Mouse (Mus musculus): ENCODE results near the gene Dnajb2. TPM values are rescaled to one million over a fixed set of nuclear protein-coding genes. Genes with fewer than 3 reads are reported as not detected.
A peak's percentile ranks its signal among the peaks of the same experiment; 100 is the strongest.

Gene Dnajb2
- total and polyA plus RNA-seq, 3 experiments, result 6.8 to 15.2 (median 13.8) TPM

- in situ Hi-C loops (cut with MboI; ENCODE audit: low pct_ligation_motif_present, low pct_unique_long_range_greater_than_20kb, low sequenced_read_pairs) (no loop called here), dilution Hi-C loops (cut with MboI; ENCODE audit: extremely low pct_ligation_motif_present, extremely low pct_unique_long_range_greater_than_20kb, low sequenced_read_pairs) (no loop called here)
- Histone ChIP-seq H3K9ac (ENCODE audit: insufficient read depth, low read depth) (peak overlapping the region; percentile 75; the same call in 1 of the 2 replicates), H3K79me2 (replicated peaks; ENCODE audit: control insufficient read depth, extremely low read depth, insufficient read depth, poor library complexity, severe bottlenecking) (peaks cover 10% of the 10 kb centered on the region), H3K4me3 (replicated peaks in 1 of 3; ENCODE audit: low read depth in 2 of 3, low read length in 2 of 3, poor library complexity in 1 of 3) (no peak overlapping the region), H3K4me2 (ENCODE audit: insufficient read depth, low read depth, poor library complexity, severe bottlenecking) (peak overlapping the region; percentile 55), H3K27ac (ENCODE audit: insufficient read depth, low read depth) (no peak overlapping the region), H3K36me3 (replicated peaks in 1 of 2; ENCODE audit: control insufficient read depth in 1 of 2, insufficient read depth in 1 of 2, low read length in 1 of 2) (no peaks in the 10 kb centered on the region), H3K4me1 (ENCODE audit: control insufficient read depth in 1 of 2, insufficient read depth in 2 of 2) (peaks cover 15 to 35% of the 10 kb centered on the region in 2 experiments), H3K9me3 (replicated peaks; ENCODE audit: low read length) (peaks cover 2% of the 10 kb centered on the region), H3K27me3 (replicated peaks) (peaks cover 4% of the 10 kb centered on the region)
- TF ChIP-seq RCOR1 (conservative IDR thresholded peaks at IDR 0.05; ENCODE audit: low read depth, low read length) (no peak), CHD2 (IDR thresholded peaks at IDR 0.05; ENCODE audit: low read length) (peak; percentile 73), IRF4 (IDR thresholded peaks at IDR 0.05; ENCODE audit: low read depth, low read length) (0 out of 2 replicates have a peak, but pooled peaks have one; percentile 7)
- no peak for DNase-seq (ENCODE audit: extremely low read depth)
Observed at GRCm38 (mm10) chr1:75222926-75223325, 13.3 kb upstream of the Dnajb2 start.

- TF ChIP-seq RCOR1 (conservative IDR thresholded peaks at IDR 0.05; ENCODE audit: low read depth, low read length) (no peak), UBTF (IDR thresholded peaks at IDR 0.05; ENCODE audit: low read depth, low read length) (no peak), IRF4 (IDR thresholded peaks at IDR 0.05; ENCODE audit: low read depth, low read length) (peak; percentile 84), MEF2A (IDR thresholded peaks at IDR 0.05; ENCODE audit: borderline replicate concordance, low read depth, low read length) (0 out of 2 replicates have a peak, but pooled peaks have one; percentile 21), EP300 (IDR thresholded peaks at IDR 0.05; ENCODE audit: low read length) (peak; percentile 69), CTCF (conservative IDR thresholded peaks at IDR 0.05 in 1 of 2, IDR thresholded peaks at IDR 0.05 in 1 of 2; ENCODE audit: low read depth in 2 of 2, low read length in 2 of 2) (no peak), ELF1 (IDR thresholded peaks at IDR 0.05; ENCODE audit: low read depth, low read length) (no peak), SMC3 (IDR thresholded peaks at IDR 0.05; ENCODE audit: low read depth, low read length) (no peak), MYC (IDR thresholded peaks at IDR 0.05; ENCODE audit: low read depth, low read length) (no peak)
- no peaks in the 10 kb centered on the region for H3K36me3 ChIP-seq (replicated peaks in 1 of 2; ENCODE audit: control insufficient read depth in 1 of 2, insufficient read depth in 1 of 2, low read length in 1 of 2)
- H3K27ac ChIP-seq (ENCODE audit: insufficient read depth, low read depth), result no peak overlapping the region
- H3K79me2 ChIP-seq (replicated peaks; ENCODE audit: control insufficient read depth, extremely low read depth, insufficient read depth, poor library complexity, severe bottlenecking), result peaks cover 4% of the 10 kb centered on the region
- peak overlapping the region; percentile 55 for H3K4me2 ChIP-seq (ENCODE audit: insufficient read depth, low read depth, poor library complexity, severe bottlenecking)
- H3K27me3 ChIP-seq (replicated peaks), result peaks cover 4% of the 10 kb centered on the region
- no peak overlapping the region for H3K4me3 ChIP-seq (replicated peaks in 1 of 3; ENCODE audit: low read depth in 2 of 3, low read length in 2 of 3, poor library complexity in 1 of 3)
- peak overlapping the region; percentile 75 for H3K9ac ChIP-seq (ENCODE audit: insufficient read depth, low read depth)
- dilution Hi-C loops (cut with MboI; ENCODE audit: extremely low pct_ligation_motif_present, extremely low pct_unique_long_range_greater_than_20kb, low sequenced_read_pairs) (no loop called here), in situ Hi-C loops (cut with MboI; ENCODE audit: low pct_ligation_motif_present, low pct_unique_long_range_greater_than_20kb, low sequenced_read_pairs) (no loop called here)
- DNase-seq (ENCODE audit: extremely low read depth), result peak; percentile 47
- peaks cover 2% of the 10 kb centered on the region for H3K9me3 ChIP-seq (replicated peaks; ENCODE audit: low read length)
- H3K4me1 ChIP-seq (ENCODE audit: control insufficient read depth in 1 of 2, insufficient read depth in 2 of 2), result peaks cover 15 to 34% of the 10 kb centered on the region in 2 experiments
Observed at GRCm38 (mm10) chr1:75223532-75223931, 12.7 kb upstream of the Dnajb2 start.

- peaks cover 6% of the 10 kb centered on the region for H3K27me3 ChIP-seq (replicated peaks)
- H3K4me2 ChIP-seq (ENCODE audit: insufficient read depth, low read depth, poor library complexity, severe bottlenecking), result no peak overlapping the region
- no peaks in the 10 kb centered on the region for H3K36me3 ChIP-seq (replicated peaks in 1 of 2; ENCODE audit: control insufficient read depth in 1 of 2, insufficient read depth in 1 of 2, low read length in 1 of 2)
- no peak for TF ChIP-seq USF1 (IDR thresholded peaks at IDR 0.05; ENCODE audit: low read depth, low read length)
- no peak for TF ChIP-seq ELF1 (IDR thresholded peaks at IDR 0.05; ENCODE audit: low read depth, low read length)
- TF ChIP-seq ZKSCAN1 (IDR thresholded peaks at IDR 0.05; ENCODE audit: borderline replicate concordance, low read depth, low read length), result no peak
- no peak for TF ChIP-seq EP300 (IDR thresholded peaks at IDR 0.05; ENCODE audit: low read length)
- TF ChIP-seq BHLHE40 (IDR thresholded peaks at IDR 0.05; ENCODE audit: low read depth, low read length), result no peak
- no peak for TF ChIP-seq MEF2A (IDR thresholded peaks at IDR 0.05; ENCODE audit: borderline replicate concordance, low read depth, low read length)
- no peak for TF ChIP-seq MYC (IDR thresholded peaks at IDR 0.05; ENCODE audit: low read depth, low read length)
- no peak for TF ChIP-seq RCOR1 (conservative IDR thresholded peaks at IDR 0.05; ENCODE audit: low read depth, low read length)
- TF ChIP-seq JUN (IDR thresholded peaks at IDR 0.05; ENCODE audit: insufficient read depth, low read depth, low read length), result no peak
- no peak for TF ChIP-seq TCF12 (IDR thresholded peaks at IDR 0.05; ENCODE audit: low read depth, low read length)
- TF ChIP-seq IRF4 (IDR thresholded peaks at IDR 0.05; ENCODE audit: low read depth, low read length), result no peak
- TF ChIP-seq NRF1 (IDR thresholded peaks at IDR 0.05; ENCODE audit: low read depth, low read length), result no peak
- TF ChIP-seq ZNF384 (IDR thresholded peaks at IDR 0.05; ENCODE audit: low read depth, low read length), result no peak
- no peak for TF ChIP-seq ZMIZ1 (IDR thresholded peaks at IDR 0.05; ENCODE audit: low read depth, low read length)
- TF ChIP-seq MAX (IDR thresholded peaks at IDR 0.05; ENCODE audit: low read length), result no peak
- DNase-seq (ENCODE audit: extremely low read depth), result no peak
- H3K9ac ChIP-seq (ENCODE audit: insufficient read depth, low read depth), result no peak overlapping the region
- no peak overlapping the region for H3K4me3 ChIP-seq (replicated peaks in 1 of 3; ENCODE audit: low read depth in 2 of 3, low read length in 2 of 3, poor library complexity in 1 of 3)
- dilution Hi-C loops (cut with MboI; ENCODE audit: extremely low pct_ligation_motif_present, extremely low pct_unique_long_range_greater_than_20kb, low sequenced_read_pairs) (no loop called here), in situ Hi-C loops (cut with MboI; ENCODE audit: low pct_ligation_motif_present, low pct_unique_long_range_greater_than_20kb, low sequenced_read_pairs) (no loop called here)
- no peaks in the 10 kb centered on the region for H3K9me3 ChIP-seq (replicated peaks; ENCODE audit: low read length)
- H3K27ac ChIP-seq (ENCODE audit: insufficient read depth, low read depth), result no peak overlapping the region
- H3K4me1 ChIP-seq (ENCODE audit: control insufficient read depth in 1 of 2, insufficient read depth in 2 of 2), result peaks cover 15 to 30% of the 10 kb centered on the region in 2 experiments
- H3K79me2 ChIP-seq (replicated peaks; ENCODE audit: control insufficient read depth, extremely low read depth, insufficient read depth, poor library complexity, severe bottlenecking), result no peaks in the 10 kb centered on the region
Observed at GRCm38 (mm10) chr1:75225473-75225872, 10.7 kb upstream of the Dnajb2 start.

Measured in CH12.LX (cell line).